Mouse (Mus musculus): ENCODE results near the gene Gm281. TPM values are rescaled to one million over a fixed set of nuclear protein-coding genes. Genes with fewer than 3 reads are reported as not detected.

Gene Gm281
- total and polyA plus RNA-seq, 2 experiments from 2014 or later: not detected

DNA sequence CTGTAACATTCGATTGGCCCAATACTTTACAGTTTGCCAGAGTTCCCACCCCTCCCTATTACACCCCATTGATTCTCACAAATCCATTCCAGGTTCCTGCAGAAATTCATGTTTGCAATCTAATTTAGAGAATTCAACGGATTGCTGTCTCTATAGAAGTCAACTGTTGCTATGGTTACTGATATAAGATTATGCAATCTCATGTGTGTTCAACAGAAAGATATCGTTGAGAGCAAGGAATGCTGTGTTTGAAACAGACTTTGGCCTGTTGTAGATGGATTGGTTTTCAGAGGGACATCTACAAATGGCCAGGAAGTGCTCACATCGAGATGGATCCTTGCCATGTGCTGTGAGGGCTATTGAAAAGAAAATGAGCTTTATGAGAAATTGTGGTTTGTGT, 929 bp upstream of the Gm281 start:
- Histone ChIP-seq H3K9me3 (ENCODE audit: low read length) (no peaks in the 10 kb centered on the region), H3K9ac (replicated peaks; ENCODE audit: low read length) (no peak overlapping the region), H3K27me3 (ENCODE audit: insufficient read depth, low read length) (no peaks in the 10 kb centered on the region), H3K27ac (no peak overlapping the region), H3K36me3 (ENCODE audit: insufficient read depth, low read length) (no peaks in the 10 kb centered on the region), H3K4me1 (ENCODE audit: insufficient read depth, low read length) (no peaks in the 10 kb centered on the region), H3K4me3 (ENCODE audit: low read length) (no peak overlapping the region), H3K4me2 (ENCODE audit: low read depth, low read length) (no peak overlapping the region)
- WGBS: 57% methylated on average over 4 of the region's 4 CpGs
- no peak for TF ChIP-seq CTCF (IDR thresholded peaks at IDR 0.05; ENCODE audit: low read depth)
- no peak for ATAC-seq
- no peak for DNase-seq (ENCODE audit: low spot score)

DNA sequence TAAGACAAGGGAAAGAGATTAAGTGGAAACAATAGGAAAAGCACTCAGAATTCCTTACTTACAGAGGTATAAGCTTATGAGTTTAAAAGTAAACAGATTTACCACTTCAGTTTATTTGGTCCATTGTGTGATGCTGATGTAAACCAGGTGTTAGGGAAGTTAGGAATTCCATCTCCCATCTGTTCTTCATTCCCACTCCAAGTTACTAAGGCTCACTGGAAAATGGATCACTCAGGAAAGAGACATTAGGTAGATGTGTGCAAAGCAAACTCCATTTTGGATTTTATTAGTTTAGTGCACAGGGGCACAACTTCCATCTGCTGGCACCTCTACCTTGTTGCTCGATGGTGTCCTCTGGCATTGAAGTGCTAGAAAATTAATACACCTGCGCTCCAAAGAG, 4.1 kb downstream of the Gm281 start:
- DNase-seq (ENCODE audit: low spot score): no peak
- H3K4me2 ChIP-seq (ENCODE audit: low read depth, low read length): no peak overlapping the region
- no peaks in the 10 kb centered on the region for H3K36me3 ChIP-seq (ENCODE audit: insufficient read depth, low read length)
- ATAC-seq: no peak
- H3K9ac ChIP-seq (replicated peaks; ENCODE audit: low read length): no peak overlapping the region
- WGBS: 93% methylated on average over 2 of the region's 2 CpGs
- no peaks in the 10 kb centered on the region for H3K27me3 ChIP-seq (ENCODE audit: insufficient read depth, low read length)
- no peaks in the 10 kb centered on the region for H3K4me1 ChIP-seq (ENCODE audit: insufficient read depth, low read length)
- no peak overlapping the region for H3K4me3 ChIP-seq (ENCODE audit: low read length)
- H3K9me3 ChIP-seq (ENCODE audit: low read length): no peaks in the 10 kb centered on the region
- H3K27ac ChIP-seq: no peak overlapping the region
- no peak for TF ChIP-seq CTCF (IDR thresholded peaks at IDR 0.05; ENCODE audit: low read depth)

DNA sequence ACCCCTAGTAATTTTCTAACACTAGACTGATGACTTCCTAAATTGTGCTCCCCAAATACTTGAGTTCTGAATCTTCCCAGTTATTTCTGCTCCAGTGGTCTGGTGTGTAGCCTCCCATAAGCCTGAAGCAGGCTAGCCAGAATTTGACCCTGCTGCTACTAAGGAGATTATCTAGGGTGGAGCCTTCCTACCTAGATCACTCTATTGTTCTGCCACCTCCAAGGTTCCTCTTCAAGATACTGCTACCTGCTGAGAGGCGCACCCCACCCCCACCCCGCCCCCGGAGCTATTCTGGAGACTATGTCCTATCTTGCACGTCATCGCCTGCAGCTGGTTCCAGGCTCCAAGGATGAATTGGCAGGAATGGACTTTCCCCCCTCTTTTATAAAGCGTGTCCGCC, 7.1 kb downstream of the Gm281 start:
- Histone ChIP-seq H3K9me3 (ENCODE audit: low read length) (no peaks in the 10 kb centered on the region), H3K27me3 (ENCODE audit: insufficient read depth, low read length) (no peaks in the 10 kb centered on the region), H3K36me3 (ENCODE audit: insufficient read depth, low read length) (no peaks in the 10 kb centered on the region), H3K9ac (replicated peaks; ENCODE audit: low read length) (no peak overlapping the region), H3K27ac (no peak overlapping the region), H3K4me2 (ENCODE audit: low read depth, low read length) (no peak overlapping the region), H3K4me3 (ENCODE audit: low read length) (no peak overlapping the region), H3K4me1 (ENCODE audit: insufficient read depth, low read length) (no peaks in the 10 kb centered on the region)
- 86% methylated on average over 6 of the region's 7 CpGs for WGBS
- TF ChIP-seq CTCF (IDR thresholded peaks at IDR 0.05; ENCODE audit: low read depth): no peak
- no peak for ATAC-seq
- no peak for DNase-seq (ENCODE audit: low spot score)

DNA sequence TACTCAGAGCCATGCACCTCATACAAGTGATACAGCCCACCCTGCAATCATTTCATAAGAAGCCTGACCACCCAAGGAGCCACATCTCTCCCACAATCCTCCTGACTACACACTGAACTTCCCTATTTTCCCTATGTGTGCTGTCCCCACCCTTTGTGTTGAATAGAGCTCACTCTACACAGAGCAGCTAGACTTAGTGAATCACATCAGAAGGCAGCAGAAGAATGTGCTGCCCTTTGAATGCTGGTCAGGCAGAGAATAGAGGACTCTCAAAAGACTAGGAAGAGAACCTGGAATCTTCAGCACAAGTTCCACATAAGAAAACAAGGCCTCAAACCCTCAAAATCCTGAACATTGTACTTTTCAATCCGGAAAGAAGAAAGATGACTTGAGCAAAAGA, 7.8 kb downstream of the Gm281 start:
- WGBS: 91% methylated on average over 1 of the region's 1 CpGs
- Histone ChIP-seq H3K9ac (replicated peaks; ENCODE audit: low read length) (no peak overlapping the region), H3K27ac (no peak overlapping the region), H3K36me3 (ENCODE audit: insufficient read depth, low read length) (no peaks in the 10 kb centered on the region), H3K27me3 (ENCODE audit: insufficient read depth, low read length) (no peaks in the 10 kb centered on the region), H3K4me2 (ENCODE audit: low read depth, low read length) (no peak overlapping the region), H3K4me3 (ENCODE audit: low read length) (no peak overlapping the region), H3K9me3 (ENCODE audit: low read length) (no peaks in the 10 kb centered on the region), H3K4me1 (ENCODE audit: insufficient read depth, low read length) (no peaks in the 10 kb centered on the region)
- ATAC-seq (no peak), DNase-seq (ENCODE audit: low spot score) (no peak)
- no peak for TF ChIP-seq CTCF (IDR thresholded peaks at IDR 0.05; ENCODE audit: low read depth)

DNA sequence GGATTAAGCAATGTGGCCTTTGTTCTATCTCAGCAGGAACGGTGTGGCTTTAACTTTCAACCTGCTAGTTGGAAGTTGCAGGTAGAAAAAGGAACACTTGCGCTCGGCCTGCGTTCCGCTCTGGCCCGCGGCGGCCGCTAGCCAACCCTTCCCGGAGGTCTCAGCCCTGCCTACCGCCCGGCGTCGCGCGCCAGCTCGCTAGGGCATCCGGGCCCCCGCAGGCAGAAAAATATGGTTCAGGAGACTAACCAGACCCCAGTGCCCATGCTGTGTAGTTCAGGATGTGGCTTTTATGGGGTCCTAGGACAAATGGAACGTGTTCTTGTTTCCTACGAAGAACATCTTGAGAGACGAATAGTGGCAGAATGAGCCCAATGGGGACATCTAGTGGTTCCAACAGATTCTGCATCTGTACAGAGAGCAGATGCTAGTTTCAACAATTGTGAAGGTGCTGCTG, 12.6 kb downstream of the Gm281 start:
- ATAC-seq (peak; percentile 88), DNase-seq (ENCODE audit: low spot score) (peak; percentile 88)
- Histone ChIP-seq H3K4me3 (ENCODE audit: low read length) (peak overlapping the region; percentile 43), H3K9ac (replicated peaks; ENCODE audit: low read length) (peak overlapping the region; percentile 45), H3K27me3 (ENCODE audit: insufficient read depth, low read length) (no peaks in the 10 kb centered on the region), H3K36me3 (ENCODE audit: insufficient read depth, low read length) (no peaks in the 10 kb centered on the region), H3K27ac (no peak overlapping the region), H3K9me3 (ENCODE audit: low read length) (no peaks in the 10 kb centered on the region), H3K4me2 (ENCODE audit: low read depth, low read length) (peak overlapping the region; percentile 85), H3K4me1 (ENCODE audit: insufficient read depth, low read length) (no peaks in the 10 kb centered on the region)
- peak; percentile 89 for TF ChIP-seq CTCF (IDR thresholded peaks at IDR 0.05; ENCODE audit: low read depth)
- WGBS: under 1% methylated on average over 22 of the region's 22 CpGs

DNA sequence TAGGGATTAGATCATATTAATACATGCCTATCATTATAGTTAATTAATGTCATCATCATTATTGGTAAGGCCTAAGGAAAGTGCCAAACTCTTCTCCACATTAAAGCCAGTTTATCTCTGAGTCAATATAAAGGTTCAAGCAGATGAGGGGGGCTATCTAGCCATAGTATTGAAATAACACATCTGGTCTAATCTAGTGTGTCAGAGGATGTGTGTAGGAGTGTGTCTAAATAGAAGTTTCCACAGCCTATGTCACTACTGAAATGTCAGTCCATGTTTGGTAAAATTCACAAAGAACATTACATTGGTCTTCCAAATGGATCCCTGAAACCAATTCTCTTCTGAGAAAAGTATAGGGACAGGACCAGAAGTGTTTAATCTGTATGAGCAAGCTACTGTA, 19.1 kb downstream of the Gm281 start:
- no peak for TF ChIP-seq CTCF (IDR thresholded peaks at IDR 0.05; ENCODE audit: low read depth)
- H3K4me2 ChIP-seq (ENCODE audit: low read depth, low read length): no peak overlapping the region
- no peak overlapping the region for H3K4me3 ChIP-seq (ENCODE audit: low read length)
- no peaks in the 10 kb centered on the region for H3K4me1 ChIP-seq (ENCODE audit: insufficient read depth, low read length)
- H3K9ac ChIP-seq (replicated peaks; ENCODE audit: low read length): no peak overlapping the region
- DNase-seq (ENCODE audit: low spot score) (no peak), ATAC-seq (no peak)
- H3K27ac ChIP-seq: no peak overlapping the region
- no peaks in the 10 kb centered on the region for H3K36me3 ChIP-seq (ENCODE audit: insufficient read depth, low read length)
- H3K9me3 ChIP-seq (ENCODE audit: low read length): no peaks in the 10 kb centered on the region
- H3K27me3 ChIP-seq (ENCODE audit: insufficient read depth, low read length): no peaks in the 10 kb centered on the region

DNA sequence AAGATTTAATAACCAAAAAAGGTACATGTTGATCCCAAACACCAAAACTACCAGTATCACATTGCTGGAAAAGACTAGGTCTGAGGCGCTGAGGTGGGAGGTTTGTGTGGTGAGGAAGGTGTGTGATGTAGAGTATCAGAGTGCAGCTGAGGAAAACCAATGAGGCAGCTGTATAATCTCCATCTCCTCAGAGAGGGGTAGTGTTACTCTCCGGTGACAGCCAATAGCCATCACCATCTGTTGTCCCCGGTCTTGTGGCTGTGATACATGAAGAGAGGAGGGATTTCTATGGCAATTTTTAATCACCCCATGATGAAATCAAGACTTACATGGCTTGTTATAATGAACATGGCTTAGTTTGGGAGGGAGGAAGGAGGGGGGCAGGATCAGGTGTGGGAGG, 20.5 kb downstream of the Gm281 start:
- H3K27me3 ChIP-seq (ENCODE audit: insufficient read depth, low read length): no peaks in the 10 kb centered on the region
- H3K4me3 ChIP-seq (ENCODE audit: low read length): no peak overlapping the region
- H3K36me3 ChIP-seq (ENCODE audit: insufficient read depth, low read length): no peaks in the 10 kb centered on the region
- no peak overlapping the region for H3K9ac ChIP-seq (replicated peaks; ENCODE audit: low read length)
- H3K4me2 ChIP-seq (ENCODE audit: low read depth, low read length): no peak overlapping the region
- ATAC-seq (no peak), DNase-seq (ENCODE audit: low spot score) (no peak)
- WGBS: 88% methylated on average over 3 of the region's 3 CpGs
- H3K9me3 ChIP-seq (ENCODE audit: low read length): no peaks in the 10 kb centered on the region
- no peaks in the 10 kb centered on the region for H3K4me1 ChIP-seq (ENCODE audit: insufficient read depth, low read length)
- H3K27ac ChIP-seq: no peak overlapping the region
- TF ChIP-seq CTCF (IDR thresholded peaks at IDR 0.05; ENCODE audit: low read depth): no peak

All from hindbrain, postnatal 0 days (tissue).